Mouse (Mus musculus) ovary, postnatal 14 days (tissue): ENCODE measurements around the gene Otogl.

Source experiments
- DNase-seq: peaks from one replicate; pipeline ENCODE4 v3.0.0; 2022; ENCODE audit warnings: low spot score

Otogl gene

DNA sequence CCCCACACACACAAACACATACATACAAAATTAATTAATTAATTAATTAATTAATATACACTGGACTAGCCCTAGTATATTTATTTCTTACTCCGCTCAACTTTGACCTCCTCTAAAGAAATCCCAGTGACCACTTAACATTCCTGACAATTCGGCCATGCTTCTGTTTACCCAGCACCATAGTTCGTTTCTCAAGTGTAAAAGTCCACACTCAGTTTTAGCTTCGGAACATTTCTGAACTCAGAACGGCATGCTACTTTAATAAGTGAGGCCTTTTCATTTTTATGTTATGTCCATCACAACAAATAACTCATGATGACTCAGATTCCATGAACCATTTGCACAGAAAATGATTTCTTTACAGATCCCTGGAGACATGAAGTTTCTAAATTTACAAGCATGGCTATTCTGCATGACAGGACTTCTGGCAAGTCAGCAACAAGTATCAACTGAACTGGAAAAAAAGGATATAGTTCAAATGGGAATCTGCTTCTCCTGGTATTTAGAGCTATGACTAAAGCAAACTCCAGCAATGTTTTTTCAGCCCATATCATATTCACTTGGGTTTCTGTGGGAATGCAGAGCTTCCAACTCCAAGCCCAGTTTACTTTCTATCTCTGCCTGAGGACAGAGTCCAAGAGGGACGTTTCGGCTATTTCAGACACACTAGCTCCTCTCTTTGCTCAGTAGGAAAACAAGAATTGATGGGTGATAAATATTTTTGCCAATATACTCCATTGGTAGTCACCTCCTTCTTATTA lies 6.5 kb downstream of the Otogl start:
- DNase-seq = no peak

DNA sequence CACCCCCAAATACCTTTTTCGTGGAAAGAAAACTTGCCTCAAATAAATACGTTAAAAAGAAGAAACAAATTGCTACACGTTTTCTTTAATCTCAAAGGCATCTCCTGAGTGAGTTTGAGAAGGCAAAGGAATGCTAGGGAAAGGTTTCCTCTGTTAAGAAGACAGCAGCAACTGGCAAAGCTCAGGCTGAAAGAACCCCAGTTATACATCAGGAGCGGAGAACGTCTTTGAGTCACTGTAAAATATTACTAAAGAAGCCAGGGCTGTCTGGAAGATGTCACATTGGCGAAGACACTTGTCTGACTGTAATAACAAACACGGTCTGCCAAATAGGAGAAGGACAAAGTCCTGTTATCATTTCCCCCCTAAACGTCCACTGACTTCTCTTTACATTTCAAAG lies 10.0 kb downstream of the Otogl start:
- DNase-seq = no peak

DNA sequence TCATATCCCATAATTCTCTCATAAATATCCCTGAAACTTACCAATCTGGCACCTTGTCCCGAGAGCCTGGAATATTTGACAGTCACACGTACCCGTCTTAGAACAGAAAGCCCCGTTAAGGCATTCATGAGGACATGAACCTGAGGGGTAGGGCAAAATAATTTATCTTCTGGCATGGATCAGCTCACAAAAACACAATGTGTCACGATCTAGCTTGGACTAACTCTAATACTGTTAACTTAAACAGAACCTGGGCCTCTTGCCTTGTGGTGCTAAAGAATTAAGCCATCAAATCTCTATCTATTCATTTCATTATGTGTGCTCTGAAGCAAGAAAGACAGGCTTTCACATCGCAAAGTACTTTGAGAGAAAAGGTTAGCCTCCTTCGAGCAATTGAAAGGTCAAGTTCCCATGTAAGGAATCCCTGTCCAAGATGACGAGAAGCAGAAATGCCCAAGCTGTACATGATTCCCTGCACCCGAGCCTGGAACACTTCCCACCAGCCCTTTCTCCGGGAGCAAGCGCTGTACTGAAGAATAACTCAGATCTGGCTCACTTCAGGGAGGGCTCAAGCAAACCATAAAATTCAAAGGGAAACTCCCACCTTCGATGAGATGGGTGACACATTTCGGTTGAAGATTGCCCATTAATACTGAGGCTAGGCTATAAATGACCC lies 10.6 kb downstream of the Otogl start:
- no peak for DNase-seq

DNA sequence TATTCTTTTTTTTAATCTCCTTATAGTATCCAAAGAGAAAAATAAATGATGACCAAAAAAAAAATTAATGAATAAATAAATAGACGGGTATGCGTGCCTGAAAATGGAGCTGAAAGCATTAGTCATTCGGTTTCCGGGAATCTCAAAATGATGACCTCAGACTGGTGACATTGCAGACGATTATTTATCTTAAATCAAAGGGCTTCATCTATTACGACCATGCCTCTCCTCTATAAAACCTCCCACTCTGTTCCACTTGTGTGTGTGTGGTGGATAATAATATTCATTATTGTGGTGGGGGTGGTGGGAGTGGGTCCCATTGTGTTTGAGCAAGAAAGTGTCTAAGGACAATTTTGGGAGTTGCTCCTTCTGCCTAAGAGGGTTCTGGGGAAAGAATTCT lies 12.0 kb downstream of the Otogl start:
- DNase-seq = no peak

DNA sequence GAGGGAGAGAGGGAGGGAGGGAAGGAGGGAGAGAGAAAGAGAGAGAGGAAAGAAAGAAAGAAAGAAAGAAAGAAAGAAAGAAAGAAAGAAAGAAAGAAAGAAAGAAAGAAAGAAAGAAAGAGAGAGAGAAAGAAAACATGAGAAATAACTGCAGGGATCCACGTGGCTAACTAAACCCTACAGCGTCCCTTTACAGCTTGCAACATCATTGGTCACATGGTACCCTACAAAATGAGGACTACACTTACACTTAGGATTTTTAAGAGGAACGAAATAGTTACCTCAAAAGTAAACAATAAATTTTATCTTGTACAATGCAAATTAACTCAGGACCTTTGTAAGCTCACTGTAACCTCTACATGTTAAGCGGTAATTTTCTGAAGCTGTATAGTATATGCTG lies 15.8 kb downstream of the Otogl start:
- no peak for DNase-seq

DNA sequence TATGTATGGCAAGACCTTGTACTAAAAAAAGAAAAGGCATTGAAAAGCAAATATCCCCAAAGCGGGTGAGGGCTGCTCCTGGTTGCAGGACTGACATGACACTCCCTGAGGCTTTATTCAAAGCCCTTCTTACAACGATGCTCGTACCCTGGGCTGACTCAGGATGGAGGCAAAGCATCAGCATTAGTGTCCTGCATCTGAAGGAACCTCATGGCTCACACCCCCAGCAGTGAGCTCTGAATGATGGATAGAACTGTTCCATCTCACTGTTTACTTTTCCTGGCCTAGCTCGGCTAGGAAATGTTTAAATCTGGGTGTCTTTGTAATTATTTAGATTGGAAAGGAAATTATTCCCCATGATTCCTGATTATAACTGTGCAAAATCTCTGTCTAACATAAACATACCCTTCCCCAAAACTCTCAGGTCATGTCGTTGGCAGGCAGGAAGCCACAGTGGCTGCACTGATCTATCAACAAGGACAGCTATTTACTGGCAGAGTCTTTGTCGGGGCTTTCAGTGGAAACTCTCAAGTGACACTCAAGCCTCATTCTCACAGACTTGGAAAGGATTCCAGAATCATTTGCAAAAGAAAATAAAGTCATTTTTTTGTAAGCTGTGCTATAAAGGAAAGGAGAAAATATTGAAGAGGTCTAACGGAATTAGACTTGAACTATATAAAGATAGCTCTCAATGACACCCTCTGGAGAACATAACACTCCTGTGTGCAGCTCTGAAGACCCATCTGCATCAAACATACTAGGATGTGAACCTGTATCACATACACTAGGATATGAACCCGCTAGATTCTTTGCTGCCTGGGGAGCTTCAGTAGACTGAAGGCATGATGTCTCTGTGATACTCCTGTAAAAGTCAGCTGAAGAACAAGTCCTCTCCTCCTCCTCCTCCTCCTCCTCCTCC lies 17.0 kb downstream of the Otogl start:
- no peak for DNase-seq

DNA sequence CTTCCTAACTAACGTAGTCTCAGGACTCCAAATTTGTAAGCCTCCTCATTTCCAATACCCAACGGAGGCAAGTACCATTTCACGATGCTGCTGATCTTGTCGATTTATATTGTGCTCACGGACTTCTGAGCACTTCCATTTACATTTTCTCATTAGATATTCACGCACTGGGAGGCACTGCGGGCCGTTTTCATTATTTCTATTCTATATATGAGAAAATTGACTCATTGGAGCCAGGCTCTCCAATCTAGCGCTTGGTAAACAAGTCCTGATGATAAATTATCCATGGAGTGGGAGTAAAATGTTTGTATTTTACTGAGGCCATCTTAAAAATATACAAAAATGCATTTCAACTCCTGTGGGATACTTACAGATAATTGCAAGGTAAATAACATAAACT lies 21.5 kb downstream of the Otogl start:
- no peak for DNase-seq

DNA sequence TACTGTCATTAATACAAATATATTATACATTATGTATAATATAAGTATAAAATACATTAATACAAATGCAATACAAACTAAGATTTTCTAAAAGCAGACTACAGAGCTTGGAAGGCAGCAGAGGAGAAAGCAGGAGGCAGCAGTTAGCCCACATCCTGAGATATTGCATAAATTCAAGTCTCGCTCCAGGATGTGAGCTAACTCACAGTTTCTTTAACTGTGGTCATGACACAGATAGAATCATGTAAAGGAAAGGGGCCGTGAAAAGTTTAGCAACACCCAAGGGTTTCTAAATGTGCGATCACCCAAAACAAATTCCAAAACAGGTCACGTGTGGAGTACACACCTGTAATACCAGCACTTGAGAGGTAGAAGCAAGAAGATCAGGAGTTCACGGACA lies 39.4 kb downstream of the Otogl start:
- no peak for DNase-seq

DNA sequence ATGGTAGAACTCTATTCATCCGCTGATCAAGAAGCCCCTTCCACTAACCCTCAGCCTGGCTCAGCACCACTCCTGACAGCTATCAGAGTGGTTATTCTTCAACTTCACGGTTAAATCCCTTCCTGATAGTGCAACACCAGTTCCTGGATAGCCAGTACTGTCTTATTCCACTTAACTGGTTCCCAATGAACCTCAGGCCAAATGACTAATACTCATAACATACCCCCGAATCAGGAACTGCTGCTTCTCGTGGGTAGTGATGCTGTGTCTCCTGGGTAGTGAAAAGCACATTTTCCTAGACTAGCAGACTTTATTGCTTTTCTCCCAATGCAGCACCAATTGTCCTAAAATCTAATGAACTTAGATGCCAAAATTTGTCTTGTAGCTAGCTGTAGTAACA lies 39.8 kb downstream of the Otogl start:
- DNase-seq = no peak

DNA sequence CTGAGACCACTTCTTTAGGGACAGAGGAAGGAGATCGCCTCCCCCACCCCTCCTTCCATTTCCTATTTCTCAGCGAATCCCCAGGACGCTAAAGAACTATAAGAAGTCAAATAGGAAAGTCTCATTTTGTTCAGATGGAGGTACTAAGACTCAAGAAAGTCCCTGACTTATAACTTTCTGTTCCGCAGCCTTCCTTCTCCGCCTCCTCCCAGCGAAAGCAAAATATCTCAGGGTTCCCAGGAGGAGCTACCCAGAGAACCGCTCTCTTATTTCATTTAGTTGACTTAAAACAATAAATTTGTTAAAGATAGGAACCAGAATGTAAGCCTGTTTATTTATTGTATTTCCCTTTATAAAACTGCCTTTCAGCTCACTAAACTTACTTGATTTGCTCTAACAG lies 41.4 kb downstream of the Otogl start:
- DNase-seq = no peak

DNA sequence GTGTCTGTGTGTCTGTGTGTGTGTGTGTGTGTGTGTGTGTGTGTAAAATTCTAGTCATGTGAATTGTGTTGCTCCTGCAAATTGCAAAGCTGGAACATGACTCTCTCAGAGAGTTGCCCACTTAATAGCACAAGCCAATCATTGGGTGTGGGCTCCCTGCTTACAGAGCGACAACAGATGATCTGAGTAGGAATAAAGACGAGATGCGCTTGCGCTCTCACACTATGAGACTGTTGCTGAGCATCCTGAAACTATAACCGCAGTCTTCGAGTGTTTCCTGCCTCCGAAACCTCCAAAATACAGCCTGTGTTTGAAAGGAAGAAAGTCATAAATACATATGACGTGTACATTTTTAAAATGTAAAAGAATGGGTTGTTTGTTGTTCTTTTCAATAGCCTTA lies 43.0 kb downstream of the Otogl start:
- no peak for DNase-seq

DNA sequence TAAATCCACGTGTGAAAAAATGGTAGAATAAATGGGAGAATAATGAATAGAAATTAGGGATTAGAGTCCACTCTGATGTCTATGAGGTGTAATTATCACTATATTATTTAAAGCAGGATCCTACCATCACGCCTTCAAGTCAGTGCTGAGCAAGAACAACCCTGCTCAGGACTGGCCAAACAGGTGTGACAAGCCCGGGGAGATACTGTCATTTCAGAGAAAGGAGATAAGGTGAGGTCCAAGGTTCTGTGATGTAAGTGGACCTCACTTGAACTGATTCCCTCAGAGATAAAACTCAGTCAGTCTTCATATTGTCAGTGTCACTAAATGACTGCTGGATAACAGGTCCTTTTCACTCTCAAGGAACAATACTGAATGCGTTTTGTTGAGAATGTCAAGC lies 44.5 kb downstream of the Otogl start:
- DNase-seq = no peak

DNA sequence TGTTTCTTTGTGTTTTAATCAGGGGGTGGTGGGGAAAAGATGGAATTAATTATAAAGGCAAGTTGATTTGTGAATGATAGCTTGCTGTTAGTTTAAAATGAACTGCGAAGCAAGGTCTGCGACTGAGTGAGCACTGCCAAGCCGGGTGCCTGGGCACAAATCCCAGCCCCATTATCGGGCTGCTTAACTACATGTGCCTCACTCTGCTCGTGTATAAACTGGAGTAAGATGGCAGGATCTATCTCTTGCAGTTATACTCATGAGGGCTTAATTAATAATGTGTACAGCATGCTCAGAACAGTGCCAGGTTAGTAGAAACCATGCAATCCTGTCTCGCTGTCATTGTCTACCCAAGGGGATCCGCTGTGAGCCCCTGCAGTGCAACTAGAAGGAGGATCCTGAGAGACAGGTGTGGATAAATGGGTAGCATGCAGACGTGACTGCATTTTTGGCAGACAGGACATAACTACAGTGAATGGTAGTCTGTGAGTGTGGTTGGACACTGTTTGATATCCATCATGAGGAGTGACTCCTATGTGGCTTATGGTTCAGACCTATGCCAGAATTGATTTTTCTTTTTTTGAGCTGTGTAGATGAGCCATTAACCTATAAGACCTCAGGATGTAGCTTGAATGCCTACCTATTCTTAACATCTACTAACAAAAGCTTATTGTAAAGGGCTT lies 51.6 kb downstream of the Otogl start:
- no peak for DNase-seq

DNA sequence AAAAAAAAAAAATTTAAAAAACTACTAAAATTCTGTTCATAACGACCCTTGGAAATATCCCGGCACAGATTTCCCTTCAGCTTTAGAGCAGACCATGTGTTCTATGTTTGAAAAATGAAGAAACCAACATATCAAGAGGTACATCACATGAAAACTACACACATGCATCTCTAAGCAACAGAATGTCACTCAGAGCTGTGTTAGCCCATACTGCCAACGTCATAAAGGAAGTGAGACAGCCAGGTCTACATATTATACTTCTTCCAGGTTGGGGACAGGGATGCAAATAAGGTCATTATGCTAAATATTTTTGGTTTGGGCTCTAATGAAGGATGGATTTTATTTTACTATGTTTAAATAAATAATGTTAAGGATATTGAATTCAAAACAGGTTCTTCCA lies 52.7 kb downstream of the Otogl start:
- no peak for DNase-seq

DNA sequence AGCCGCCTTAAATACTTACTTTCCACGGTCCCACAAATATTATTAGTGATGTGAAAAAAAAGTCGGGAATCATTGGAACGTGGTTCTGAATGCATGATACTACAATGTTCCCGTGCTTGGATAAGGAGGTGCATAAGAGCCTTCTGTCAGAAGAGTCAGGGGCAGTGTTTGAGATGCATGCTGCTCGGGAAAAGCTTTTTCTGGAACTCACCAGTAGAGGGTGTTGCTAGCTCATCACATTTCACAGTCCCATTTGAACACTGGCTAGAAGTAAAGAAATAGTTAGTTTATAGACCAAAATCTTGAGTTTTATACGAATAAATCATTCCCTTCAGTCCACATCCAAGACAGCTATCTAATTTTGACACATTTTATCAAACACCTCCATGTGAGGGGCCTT lies 53.2 kb downstream of the Otogl start:
- peak; percentile 11 for DNase-seq

DNA sequence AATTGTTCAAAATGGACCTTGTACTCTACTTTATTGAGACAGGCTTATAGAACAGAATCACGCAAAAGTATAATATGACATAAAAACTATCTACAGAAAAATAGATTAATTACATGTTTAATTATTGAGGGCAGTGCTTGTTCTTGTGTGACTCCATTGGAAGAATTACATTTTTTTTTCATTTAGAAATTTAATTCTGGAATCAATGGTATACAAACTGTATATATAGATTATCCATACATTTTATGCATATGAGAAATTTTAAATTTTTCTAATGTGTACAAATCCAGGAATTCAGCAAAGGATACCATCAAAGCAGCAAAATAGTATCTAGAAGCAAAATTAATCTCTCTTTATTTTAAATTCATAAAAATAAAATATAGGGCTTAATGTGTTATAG lies 67.0 kb downstream of the Otogl start:
- no peak for DNase-seq

DNA sequence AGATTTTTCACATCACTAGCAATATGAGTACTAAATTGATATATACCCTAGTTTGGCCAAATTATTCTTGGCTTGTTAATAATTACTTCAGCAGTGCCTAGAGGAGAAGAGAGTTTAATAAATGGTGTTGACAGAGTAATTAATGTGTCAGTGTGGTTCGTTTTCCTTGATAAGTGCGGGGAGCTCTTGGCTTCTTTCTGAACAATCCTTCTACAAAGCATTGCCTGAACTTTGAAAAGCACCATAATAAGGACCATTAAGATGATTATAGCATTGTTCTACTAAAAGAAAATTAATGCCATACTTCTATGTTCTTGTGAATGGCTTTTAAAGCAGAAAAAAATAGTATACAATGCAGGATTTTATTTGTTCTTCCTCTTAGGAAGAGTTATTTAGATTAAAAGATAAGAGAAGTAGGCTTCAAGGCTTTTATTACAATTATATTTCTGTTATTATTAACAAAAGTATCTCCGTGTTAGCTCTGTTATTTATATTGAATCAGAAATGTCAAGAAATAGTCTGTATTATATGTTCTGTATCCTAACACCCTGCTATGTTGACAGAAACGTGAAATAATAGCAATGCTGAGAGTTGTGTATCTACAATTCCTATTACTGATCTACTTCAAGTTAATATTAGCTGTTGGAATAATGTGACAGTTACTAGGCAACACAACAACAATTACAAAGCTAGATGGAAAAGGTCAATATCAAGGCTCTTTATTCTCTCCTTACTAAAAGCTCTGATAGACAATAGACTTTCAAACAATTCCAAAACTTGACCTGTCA lies 77.3 kb downstream of the Otogl start:
- no peak for DNase-seq

DNA sequence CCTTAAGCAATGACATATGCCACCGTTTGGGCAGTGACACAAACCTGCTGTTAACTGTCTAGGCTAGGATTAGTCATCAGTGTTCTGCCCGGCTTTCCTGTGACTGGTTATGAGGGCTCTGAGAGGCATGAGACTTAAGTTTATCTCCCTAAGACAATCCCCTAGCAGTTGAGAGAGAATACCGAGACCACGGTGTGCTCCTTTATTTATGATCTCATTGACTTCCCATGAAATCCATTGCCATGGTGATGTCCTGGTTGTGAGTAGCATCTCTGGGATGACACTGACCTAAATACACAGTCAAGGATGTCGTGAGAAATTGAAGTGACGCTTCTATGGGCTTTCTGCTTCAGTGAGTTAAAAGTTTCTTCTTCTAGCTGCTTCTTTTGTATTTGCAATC lies 82.8 kb downstream of the Otogl start:
- DNase-seq = no peak

DNA sequence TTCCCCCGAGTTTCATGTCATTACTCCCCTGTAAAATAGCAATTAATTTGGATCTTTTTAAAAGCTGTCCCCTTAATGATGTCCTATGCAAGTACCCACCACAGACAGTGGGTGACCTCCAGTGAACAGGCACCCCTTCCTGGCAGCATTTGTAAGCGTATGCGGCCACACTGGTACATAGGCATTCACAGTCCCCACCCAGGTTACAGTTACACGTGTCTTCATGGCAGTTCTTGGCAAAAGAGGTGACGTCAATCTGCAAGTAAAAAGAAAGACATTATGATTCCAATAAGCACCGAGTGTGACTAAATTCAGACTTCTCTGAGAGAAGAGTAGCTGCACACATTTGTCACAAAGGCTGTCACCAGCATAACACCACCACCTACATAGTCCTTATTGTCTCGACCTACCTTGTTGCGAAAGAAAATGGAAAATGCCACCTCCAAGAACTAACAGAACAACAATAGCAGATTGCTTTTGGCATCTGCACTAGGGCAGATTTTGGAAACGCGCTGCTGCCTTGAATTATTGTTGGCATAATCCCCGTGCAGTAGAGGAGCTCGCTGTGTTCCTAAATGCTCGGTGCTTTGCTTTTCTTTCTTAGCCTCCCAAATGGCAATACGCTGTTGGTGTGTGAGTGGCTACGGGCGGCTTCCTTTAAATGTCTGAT lies 98.0 kb downstream of the Otogl start:
- DNase-seq = no peak

DNA sequence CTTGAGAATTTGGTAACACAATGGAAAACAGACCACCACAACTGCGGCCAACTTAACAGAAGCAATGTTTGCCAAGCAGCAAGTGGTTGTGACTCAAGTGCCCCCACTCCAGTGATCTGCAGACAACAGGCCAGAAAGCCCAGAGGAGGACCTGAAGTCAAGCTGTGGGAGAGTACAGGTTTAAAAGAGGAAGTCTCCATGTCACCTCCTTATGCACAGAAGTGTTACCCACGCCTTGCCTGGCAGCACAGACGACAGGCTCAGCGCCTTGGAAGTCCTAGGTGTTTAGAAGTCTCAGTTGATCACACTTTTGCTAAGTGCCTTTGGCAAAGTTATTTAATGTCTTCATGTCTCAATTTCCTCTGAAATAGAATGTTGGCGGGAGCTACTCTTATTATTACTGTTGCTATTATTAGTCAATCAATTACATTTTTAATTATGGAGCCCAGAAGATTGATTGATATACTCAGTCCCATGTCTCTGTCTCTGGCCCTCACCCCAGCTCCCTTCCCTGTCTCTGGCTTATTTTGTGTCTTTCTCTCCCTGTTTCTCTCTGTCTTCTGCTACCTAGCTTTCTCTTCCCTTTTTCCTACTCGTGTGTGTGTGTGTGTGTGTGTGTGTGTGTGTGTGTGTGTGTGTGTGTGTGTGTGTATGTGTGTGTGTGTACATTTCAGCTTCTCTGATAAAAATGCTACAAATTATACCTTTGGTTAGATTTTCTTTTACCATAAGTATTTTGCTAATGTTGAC lies 101.1 kb downstream of the Otogl start:
- DNase-seq = no peak
